Mouse (Mus musculus): ENCODE measurements at regions not wholly inside any gene's neighbourhood (a gene's known extent, or its start where the extent isn't known, plus 50 kb on each side); places are given as distances from the start of the nearest gene placed in this dataset.

DNA sequence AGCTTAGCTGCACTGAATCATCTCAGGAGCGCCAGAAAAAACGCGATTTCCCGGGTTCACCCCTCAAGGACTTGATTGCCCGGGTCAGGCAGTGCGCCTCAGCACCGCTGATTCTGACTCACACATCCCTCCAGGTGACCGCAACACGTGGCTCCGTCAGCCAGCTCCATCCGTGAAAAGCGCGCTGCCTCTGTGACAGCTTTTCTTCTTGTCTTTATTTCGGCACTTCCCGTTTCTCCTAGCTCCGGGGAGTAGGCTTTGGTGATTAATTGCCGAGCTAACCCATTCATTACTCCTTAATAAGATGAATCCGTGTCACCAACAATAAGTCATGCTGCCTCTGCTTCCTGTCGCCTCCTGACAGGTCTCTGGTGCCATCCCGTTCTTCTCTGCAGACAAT lies 108.6 kb downstream of the Katnal1 start:
- in situ Hi-C loops (cut with MboI), result no loop called here

DNA sequence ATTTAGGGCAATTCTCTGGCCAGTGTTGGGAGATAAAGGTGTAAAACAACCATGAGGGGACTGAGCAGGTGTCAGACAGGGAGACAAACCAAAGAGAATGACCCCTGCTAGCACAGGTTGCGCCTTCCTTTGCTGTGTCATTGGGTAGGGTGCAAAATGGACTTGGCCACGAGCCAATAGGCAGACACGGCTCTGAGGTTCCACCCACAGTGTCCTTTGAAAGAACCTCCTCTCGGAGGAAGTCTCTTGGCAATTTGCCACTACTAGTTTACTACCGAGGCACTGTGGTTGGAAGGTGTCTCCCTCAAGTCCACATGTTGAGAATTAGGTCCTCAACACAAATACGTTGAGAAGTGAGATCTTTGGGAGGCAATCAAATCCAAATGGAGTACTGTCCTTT lies 109.7 kb downstream of the Katnal1 start:
- in situ Hi-C loops (cut with MboI), result no loop called here

DNA sequence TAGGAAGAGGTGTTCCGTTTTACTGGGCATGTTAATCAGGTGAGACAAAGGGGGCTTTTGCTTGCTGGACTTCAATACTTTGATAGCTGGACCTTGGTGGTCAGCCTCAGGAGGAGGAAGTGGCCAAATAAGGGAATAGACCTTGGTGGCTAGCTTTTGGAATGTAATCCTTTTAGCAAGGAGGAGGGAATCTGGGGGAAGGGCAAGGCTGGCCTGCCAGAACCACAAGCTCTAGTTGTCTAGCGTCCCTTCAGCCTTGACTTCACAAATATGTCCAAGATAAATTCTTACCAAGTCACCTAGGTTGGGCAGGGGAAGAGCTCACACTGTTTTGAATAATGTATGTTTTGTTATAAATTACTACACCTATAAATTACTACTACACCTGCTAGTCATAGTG lies 110.4 kb downstream of the Katnal1 start:
- in situ Hi-C loops (cut with MboI), result no loop called here

DNA sequence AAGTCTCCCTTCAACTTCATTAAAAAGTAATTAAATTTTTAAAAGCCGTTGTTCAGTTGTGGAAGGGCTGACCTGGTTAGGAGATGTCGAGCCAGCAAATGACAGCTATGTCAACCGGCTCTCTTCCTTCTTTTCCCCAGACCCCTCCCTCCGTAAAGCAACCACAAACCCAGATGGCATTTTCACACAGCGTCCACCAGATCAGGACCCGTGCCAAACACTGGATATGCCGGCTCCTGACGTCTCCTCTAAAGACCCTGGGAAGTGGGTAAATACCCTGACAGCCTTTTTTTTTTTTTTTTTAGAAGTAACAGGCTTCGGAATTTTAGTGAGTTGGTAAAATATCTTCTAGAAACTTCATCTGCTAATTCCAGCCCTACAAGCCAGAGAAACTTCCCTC lies 116.3 kb downstream of the Katnal1 start:
- in situ Hi-C loops (cut with MboI), result no loop called here

DNA sequence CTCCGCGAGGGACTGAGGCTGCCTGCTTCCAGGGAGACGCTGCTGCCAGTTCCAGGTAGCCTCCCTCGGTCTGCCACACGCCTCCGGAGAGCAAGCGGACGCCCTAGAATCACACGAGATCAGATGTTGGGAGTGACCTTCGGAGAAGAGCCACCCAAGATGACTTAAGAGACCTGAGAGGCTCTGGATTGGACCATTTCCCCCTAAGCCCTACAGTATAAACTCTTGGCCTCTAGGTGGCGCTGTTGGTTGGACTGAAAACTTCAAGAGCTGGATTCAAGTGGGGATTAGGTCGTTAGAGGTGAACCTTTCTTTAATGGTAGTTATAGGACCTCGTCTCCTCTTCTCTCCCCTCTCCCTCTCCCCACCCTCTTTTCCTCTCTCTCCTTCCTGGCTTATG lies 117.1 kb downstream of the Katnal1 start:
- in situ Hi-C loops (cut with MboI), result no loop called here

DNA sequence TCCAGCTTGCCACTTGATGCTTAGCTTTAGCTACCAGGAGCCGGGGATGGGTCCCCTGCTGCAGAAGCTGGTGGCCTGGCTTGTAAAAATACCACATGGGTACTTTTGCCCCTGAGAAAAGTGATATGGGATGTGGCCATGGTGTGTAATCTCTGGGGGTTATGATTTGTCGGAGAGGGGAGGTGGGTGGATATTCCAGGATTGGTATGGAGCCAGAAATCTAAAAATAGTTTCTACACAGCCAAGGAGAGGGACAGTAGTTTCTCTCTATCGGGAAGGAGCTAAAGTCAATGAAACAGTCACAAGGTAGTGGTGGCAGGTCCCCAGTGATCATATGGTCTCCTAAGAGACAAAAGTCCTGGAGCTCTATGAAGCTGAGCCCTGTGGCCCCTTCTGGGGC lies 119.6 kb downstream of the Katnal1 start:
- in situ Hi-C loops (cut with MboI), result loop anchor here (10.0 kb wide), 1 partner anchor 235 kb away; no protein-coding TSS in a partner anchor

DNA sequence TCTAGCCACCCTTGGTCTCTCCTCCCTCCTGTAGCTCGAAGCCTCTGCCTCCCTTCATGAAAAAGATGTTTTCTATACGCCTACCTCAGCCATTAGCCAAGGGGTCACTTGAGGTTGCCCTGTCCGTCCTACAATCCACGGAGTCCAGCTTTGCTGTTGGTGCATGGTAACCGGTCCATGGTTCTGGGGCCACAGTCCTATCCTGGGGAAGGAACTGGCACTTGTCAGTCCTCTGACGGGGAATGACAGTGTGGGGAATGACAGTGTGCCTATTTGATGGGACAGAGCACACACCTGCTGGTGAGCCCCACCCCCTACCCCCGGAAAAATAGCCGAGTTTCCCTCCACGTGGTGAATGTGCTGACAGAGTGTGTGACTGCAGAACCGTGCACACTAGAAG lies 120.1 kb downstream of the Katnal1 start:
- in situ Hi-C loops (cut with MboI), result loop anchor here (10.0 kb wide), 1 partner anchor 236 kb away; no protein-coding TSS in a partner anchor

DNA sequence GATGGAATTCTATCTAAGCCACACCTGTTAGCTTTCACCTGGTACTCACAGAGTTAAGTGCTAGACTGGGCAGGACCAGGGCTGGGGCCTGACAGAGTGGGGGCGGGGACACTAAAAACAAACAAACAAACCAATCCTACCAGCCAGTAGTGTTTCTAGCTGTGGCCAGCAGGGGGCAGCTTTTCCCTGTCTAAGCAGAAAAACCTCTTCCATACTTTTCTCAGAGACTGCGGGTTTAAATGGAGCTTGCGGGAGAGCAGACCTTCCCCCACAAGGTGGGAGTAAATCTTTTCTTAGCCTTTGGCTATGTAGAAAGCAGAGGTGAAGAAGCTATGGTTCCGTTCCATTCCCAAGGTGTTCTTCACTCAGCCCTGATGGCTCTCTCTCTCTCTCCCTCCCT lies 120.7 kb downstream of the Katnal1 start:
- in situ Hi-C loops (cut with MboI), result loop anchor here (10.0 kb wide), 1 partner anchor 236 kb away; no protein-coding TSS in a partner anchor

DNA sequence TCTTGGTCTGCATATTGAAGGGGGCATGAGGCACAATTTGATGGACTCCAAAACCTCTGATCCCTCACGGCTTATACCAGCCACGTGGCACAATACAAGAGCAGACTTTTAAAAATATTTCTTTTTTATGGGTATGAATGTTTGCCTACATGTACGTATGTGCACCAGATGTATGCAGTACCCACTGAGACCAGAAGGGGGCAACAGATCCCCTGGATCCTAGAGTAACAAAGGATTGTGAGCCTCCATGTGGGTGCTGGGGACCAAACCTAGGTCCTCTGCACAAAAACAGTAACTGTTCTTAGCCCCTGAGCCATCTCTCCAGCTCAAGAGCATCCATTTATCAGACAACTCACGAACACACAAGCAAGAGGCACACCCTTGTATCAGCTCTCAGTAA lies 121.5 kb downstream of the Katnal1 start:
- in situ Hi-C loops (cut with MboI), result loop anchor here (10.0 kb wide), 1 partner anchor 237 kb away; no protein-coding TSS in a partner anchor

DNA sequence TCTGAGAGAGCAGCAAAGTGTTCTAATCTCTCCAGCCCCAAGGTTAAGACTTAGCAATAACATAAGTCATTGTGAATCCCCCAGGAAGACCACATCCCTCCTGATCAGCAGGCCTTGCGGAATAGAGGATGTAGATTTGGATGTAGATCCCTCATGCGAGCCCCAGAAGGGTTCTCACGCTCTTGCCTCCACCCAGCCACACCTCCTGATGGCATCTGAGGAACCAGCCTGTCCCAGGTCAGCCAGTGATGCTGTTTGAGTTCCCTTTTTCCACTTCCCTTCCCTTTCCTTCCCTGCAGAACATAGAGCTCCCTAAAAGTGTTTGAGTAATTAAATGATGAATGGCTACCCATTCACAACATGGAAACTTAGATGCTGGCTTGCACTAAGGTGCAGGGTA lies 124.1 kb downstream of the Katnal1 start:
- in situ Hi-C loops (cut with MboI), result loop anchor here (10.0 kb wide), 1 partner anchor 240 kb away; no protein-coding TSS in a partner anchor

DNA sequence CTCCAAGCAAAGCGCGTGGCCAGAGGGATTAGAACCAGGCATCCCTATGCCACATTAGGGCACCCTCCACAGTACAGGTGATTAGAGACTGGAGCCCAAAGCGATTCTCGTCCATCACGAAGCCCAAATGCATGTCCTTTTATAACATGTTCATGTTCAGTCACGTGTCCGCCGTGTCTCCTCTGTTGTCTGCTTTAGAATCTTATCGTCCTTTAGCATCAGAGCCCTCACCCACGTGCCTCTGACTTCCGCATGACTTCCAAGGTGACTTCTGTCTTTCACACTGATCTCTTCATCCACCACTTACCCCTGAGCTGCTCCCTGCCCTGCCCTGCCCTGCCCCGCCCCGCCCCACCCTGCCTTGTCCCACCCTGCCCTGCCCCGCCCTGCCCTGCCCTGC lies 125.3 kb downstream of the Katnal1 start:
- in situ Hi-C loops (cut with MboI), result loop anchor here (10.0 kb wide), 1 partner anchor 241 kb away; no protein-coding TSS in a partner anchor

DNA sequence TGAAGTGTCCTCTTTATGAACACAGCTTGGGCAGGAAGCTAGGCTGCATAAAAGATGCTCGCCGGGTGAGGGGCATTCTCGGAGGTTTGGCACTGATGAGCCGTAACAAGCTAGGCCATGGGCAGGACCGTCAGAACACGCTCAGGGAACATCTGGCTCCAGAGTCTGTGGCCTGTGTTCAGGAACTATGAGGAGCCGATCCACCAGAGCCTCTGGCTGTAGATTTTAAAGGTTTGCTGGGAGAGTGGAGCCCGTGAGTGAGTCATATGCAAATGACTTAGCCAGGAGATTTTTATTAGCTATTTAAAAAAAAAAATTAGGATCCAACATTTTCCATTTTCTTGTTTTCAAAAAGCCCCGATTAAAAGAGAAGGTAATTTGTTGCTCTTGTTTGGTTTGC lies 126.4 kb downstream of the Katnal1 start:
- in situ Hi-C loops (cut with MboI), result loop anchor here (10.0 kb wide), 1 partner anchor 242 kb away; no protein-coding TSS in a partner anchor

DNA sequence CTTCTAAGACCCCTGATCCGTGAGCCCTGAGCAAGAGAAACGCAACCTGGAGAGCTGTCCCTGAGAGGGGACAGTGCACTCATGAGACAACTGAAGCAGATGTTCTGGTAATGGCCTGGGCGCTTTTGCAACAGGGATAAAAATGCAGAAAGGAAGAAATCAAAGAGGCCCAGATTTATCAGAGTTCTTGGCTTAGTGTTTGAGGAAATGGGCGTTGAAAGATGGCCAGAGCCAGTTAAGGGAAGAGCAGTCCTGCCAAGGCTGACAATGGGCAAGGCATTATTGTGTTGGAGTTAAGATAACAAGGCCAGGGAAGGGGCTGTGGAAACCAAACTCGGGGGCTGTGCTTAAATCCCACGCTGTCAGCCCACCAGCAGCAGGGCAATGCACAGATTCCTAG lies 130.6 kb downstream of the Katnal1 start:
- in situ Hi-C loops (cut with MboI), result loop anchor here (25.0 kb wide), 1 partner anchor 461 kb away; no protein-coding TSS in a partner anchor

DNA sequence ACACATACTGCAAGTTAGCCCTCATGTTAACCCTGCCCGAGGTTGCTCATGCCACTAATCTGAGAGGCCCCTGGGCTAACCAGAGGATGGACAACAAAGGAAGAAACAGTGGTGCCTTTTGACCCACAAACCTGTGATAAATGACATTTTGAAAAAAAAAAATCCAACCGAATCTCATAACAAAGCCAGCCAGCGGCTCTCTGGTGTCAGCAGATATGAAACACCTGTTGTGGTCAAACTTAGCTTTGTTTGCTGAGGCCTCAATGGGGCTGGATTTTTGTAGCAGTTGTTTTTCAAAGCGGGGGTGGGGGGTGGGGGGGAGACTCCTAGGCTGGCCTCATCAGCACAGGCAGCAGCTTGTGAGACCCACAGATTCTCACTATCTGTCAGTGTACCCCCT lies 133.0 kb downstream of the Katnal1 start:
- in situ Hi-C loops (cut with MboI), result loop anchor here (25.0 kb wide), 1 partner anchor 459 kb away; no protein-coding TSS in a partner anchor

DNA sequence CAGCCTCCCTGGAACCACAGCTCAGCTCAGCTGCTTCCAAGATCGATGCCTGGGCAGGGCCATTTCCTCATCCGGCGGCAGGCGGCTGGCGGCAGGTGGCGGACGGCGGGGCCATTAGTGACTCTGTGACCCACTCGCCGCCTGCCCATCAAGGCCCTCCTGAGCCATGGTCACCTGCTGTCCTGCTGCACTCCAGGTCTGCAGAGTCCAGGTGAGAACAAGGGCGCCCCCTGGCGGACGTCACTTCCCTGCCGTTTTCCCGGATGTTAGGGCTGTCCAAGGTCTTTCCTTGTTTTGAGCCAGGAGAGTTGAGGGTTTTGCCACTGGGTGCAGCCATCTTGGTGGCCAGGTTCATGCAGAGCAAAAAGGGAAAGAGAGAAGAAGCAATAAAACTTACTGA lies 134.7 kb downstream of the Katnal1 start:
- in situ Hi-C loops (cut with MboI), result loop anchor here (25.0 kb wide), 1 partner anchor 457 kb away; no protein-coding TSS in a partner anchor

DNA sequence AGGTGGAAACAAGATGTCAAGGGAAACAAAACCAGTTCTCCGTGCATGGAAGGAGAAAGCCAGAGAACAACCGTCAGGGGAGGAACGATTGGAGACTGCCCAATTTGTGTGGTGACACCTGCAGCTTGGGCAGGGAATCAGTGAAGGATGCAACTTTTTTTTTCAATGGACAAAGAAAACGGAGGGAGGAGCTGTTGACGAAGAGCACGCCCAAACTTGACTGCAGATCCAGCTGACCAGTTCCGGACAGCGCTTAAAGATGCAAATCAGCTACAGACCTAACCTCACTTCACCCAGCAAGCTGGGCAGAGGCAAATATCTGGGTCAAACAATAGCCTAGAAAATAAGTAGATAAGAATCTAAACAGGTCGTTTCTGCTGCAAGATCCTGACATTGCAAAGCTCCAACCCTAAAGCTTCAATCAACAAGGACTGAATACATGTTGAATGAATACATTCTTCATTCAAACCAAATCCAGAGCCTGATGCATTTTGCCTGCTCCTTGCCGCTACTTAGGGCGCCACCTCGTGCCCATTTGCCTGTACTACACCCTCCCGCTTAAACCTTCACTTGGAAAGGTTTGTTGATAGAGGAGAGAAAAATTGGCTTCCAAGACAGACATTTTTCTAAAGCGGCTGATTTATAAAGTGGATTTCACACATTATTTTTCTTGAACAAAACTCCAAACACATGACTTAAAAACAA lies 136.2 kb downstream of the Katnal1 start:
- in situ Hi-C loops (cut with MboI), result loop anchor here (25.0 kb wide), 1 partner anchor 456 kb away; no protein-coding TSS in a partner anchor

DNA sequence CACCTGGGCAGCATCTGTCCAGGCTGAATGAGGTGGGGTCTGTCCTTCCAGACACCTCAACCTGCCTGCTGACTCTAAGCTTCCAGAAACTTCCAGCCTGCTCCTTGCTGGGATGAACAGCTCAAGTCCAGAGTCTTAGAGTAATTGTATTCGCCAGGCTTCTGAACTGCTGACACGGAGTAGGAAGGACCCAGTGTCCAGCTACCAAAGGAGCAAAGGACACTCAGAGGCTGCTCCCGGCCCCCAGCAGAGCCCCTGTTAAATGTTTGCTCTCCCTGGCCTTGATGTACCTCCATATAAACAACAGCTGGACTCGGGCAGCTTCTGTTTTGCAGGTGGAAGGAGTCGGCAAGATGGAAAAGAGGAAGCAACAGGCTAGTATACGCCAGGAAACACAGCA lies 137.5 kb downstream of the Katnal1 start:
- in situ Hi-C loops (cut with MboI), result loop anchor here (25.0 kb wide), 1 partner anchor 454 kb away; no protein-coding TSS in a partner anchor

DNA sequence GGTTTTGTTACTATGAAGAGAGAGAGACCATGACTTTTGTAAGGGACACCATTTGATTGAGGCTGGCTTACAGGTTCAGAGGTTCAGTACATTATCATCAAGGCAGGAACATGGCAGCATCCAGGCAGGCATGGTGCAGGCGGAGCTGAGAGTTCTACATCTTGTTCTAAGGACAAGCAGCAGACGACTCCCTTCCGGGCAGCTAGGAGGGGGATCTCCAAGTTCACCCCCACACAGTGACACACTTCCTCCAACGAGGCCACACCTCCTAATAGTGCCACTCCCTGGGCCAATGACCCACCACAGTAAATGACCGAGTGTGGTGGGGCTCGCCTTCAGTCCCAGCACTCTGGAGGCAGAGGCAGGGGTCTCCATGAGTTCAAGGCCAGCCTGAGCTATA lies 138.8 kb downstream of the Katnal1 start:
- in situ Hi-C loops (cut with MboI), result loop anchor here (25.0 kb wide), 1 partner anchor 453 kb away; no protein-coding TSS in a partner anchor

DNA sequence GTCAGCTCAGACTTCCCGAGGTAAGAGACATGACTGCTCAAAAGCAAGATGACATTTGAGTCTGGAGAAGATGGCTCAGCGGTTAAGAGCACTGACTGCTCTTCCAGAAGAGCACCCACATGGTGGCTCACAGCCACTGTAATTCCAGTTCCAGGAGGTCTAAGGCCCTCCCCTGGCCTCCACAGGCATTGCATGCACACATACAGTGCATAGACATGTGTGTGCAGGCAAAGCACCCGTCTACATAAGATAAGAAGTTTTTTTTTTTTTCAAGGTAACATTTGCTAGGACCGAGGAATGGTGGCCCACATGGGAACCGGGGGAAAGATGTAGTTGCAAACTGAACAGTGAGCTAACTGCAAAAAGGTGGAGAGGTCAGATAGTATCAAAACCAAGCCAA lies 139.3 kb downstream of the Katnal1 start:
- in situ Hi-C loops (cut with MboI), result loop anchor here (25.0 kb wide), 1 partner anchor 453 kb away; no protein-coding TSS in a partner anchor

DNA sequence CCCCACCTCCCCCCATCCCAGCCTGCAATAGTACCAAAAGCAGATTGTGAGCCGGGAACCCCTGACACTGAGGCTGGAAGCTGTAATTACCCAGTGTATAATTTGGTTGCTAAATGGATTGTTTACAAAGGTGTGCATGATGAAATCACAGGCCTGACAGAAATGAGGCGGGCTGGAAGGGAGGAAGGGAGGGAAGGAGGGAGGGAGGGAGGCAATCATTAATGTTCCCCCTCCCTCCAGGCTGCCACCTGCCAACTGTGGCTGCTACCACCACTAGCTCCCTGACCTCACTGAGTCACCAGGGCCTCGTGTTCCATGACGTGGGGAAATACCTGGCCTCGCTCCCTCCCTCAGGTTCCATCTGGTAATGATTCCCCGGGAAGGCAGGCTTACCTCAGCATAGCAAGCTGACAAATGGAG lies 140.0 kb downstream of the Katnal1 start:
- in situ Hi-C loops (cut with MboI), result loop anchor here (25.0 kb wide), 1 partner anchor 452 kb away; no protein-coding TSS in a partner anchor

DNA sequence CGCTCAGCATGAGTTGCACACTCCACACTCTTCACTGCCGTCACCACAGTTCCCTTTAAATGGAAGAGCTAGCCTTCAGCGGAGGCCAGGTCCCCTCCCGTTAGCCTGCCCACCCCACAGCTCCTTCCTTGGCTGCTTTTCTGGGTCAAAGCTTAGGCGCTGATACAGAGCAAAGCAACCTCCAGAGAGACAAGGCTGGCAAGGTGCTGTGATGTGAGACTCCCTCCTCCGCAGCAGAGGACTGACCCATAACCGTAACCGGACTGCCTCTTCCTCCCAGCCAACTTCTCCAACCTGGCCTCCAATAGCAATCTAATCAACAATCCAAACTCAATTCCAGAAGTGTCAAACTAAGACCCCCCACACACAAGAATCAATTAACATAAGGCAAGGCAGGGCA lies 140.4 kb downstream of the Katnal1 start:
- in situ Hi-C loops (cut with MboI), result loop anchor here (25.0 kb wide), 1 partner anchor 451 kb away; no protein-coding TSS in a partner anchor

DNA sequence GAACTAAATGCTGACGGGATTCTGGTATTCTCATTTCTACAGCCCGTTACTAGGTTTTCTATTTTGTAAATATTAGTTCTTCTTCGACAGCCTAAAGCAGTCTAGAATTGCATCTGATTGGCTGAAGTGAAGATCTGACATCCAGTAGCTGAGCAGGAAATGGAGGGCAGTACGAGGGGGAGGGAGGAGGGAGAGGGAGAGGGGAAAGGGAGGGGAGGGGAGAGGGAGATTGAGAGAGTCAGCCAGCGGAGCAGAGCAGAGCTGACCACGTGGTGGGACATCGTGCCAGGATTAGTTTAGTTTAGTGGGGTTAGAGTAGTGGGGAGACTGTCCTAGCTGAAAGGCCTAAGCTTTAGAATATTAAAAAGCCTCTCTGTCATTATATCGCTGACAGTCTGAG lies 141.8 kb downstream of the Katnal1 start:
- in situ Hi-C loops (cut with MboI), result loop anchor here (25.0 kb wide), 1 partner anchor 450 kb away; no protein-coding TSS in a partner anchor

DNA sequence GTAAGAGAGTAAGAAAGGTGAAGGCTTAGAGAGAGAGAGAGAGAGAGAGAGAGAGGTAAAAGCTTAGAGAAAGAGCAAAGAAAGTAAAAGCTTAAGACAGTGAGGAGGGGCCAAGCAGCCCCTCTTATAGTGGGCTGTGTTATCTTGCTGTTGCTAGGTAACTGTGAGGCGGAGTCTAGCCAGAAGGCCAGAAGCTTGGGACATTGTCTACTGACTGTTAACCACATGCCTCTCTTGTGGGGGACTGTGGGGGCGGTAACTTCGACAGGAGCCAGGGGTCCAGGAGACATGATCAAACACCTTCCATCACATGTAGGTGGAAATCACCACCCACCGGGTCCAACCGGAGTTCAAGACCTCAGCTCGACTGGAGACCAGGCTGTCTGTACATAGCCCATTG lies 148.0 kb downstream of the Katnal1 start:
- in situ Hi-C loops (cut with MboI), result loop anchor here (25.0 kb wide), 1 partner anchor 444 kb away; no protein-coding TSS in a partner anchor
